Mouse (Mus musculus): ENCODE data around the gene Derl2.

The Derl2 gene

DNA sequence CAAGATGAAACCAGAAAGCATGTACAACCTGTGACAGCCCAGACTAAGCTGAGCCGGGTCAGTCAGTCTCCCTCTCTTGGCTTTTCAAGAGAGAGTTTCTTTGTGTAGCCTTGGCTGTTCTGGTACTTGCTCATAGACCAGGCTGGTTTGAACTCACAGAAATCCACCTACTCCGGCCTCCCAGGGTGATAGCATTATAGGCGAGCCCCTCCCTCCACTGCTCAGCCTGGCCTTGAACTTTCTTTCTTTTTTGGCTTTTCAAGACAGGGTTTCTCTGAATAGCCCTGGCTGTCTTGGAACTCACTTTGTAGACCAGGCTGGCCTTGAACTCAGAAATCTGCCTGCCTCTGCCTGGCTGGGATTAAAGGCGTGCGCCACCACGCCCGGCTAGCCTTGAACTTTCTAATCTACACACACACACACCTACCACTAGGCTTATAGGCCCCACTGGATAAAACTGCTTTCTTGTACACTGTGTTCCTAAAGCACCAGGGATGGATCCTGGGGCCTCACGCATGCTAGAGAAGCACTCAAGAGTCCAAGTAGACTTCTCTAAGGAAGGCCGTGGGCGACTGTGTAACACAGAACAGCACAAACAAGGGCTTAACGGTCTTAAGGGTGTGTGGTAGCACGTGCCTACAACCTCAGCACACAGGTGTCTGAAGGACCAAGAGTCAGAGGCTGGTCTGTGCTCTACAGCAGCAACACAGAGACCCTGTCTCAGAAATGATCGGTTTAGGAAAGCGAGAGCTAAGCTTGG is 38.7 kb downstream of the Derl2 start:
- DNase-seq = no peak

DNA sequence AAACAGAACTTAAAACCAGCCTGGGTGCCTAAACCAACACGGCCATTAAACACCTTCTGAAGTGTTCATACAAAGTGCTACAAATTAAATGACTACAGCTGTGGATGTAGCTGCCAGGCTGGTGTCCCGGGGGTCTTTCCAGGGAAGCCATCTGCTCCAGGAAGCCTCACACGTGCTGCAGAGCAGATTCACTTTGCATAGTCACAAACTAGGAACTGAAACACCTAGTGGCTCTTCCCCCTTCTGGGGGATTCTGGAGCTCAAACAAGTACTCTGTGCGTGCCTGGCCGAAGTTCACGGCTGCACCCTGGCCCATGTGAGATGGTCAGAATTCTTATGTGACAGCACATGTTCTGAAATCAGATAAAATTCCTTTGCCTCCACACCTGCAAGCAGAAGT is 39.4 kb downstream of the Derl2 start:
- no peak for DNase-seq

DNA sequence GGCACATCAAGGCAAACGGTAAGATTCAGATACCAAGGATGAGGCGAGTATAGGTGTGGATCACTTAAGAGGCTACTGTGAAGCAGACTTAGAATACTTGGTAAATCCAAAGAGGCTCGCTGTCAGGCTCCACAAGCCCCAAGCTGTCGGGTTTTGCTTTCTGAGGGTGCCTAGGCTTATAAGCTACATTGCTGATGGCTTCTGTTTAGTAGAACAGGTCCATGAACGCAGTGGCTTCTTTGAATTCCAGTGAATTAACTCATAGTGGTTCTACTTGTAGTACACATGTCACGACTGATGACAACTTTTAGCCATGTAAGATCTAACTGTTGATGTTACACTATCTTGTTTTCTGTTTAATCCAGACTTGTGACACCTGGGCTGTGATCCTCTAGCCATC is 42.3 kb downstream of the Derl2 start:
- no peak for DNase-seq

DNA sequence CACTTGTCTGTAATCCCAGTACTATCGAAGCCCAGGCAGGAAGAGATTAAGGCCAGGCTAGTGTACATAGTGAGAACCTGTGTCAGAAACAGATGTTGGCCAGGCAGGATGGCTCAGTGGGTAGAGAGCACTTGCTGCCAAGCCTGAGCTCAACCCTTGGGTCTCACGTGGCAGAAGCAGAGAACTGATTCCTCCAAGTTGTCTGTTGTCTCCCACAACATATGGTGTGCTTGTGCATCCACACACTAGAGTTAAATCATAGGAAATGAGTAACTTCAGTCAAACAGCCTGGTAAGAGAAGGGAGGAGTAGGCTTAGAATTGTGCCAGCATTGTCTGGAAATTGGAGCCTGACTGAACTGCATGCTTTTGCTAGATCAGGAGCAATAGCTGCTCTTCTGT is 44.4 kb downstream of the Derl2 start:
- DNase-seq = no peak

DNA sequence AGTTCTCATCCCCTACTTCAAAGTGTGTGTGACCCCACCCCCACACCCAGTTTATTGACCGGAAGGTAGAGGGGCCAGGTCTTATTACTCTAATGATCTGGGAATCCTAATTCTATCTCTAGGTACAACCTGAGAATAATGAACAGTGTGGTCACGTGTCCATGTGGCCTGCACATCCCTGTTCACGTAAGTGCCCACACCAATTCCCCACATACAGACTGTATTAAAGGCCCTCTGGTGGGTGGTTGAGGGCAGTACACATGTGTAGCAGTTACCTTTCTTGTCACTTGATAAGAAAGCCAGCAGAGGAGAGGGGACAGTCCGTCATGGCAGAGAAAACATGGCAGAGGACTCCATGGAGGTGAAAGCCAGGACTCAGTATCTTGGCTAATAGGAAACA is 45.7 kb downstream of the Derl2 start:
- peak; percentile 11 for DNase-seq

DNA sequence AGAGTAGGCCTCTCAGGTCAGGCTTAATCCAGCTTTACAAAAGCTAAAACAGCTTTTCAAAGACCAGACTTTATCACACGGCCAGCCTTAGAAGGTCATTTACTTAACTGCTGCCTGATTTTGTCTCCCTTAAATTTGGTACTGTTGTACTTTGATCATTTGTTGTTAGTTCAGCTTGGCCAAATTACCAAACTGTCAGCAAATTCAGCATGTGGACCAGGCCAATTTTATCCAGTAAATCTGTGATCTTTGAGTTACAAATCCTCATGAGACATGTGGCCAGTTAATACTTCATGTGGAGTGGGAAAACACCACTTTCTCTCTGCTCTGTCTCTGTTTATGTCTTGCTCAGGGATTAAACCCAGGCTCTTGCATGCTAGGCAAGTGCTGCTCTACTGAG is 47.1 kb downstream of the Derl2 start:
- no peak for DNase-seq

GRCm38 (mm10) chr11:70970560-70971540 is 48.8 kb downstream of the Derl2 start:
- DNase-seq = peak; percentile 11

DNA sequence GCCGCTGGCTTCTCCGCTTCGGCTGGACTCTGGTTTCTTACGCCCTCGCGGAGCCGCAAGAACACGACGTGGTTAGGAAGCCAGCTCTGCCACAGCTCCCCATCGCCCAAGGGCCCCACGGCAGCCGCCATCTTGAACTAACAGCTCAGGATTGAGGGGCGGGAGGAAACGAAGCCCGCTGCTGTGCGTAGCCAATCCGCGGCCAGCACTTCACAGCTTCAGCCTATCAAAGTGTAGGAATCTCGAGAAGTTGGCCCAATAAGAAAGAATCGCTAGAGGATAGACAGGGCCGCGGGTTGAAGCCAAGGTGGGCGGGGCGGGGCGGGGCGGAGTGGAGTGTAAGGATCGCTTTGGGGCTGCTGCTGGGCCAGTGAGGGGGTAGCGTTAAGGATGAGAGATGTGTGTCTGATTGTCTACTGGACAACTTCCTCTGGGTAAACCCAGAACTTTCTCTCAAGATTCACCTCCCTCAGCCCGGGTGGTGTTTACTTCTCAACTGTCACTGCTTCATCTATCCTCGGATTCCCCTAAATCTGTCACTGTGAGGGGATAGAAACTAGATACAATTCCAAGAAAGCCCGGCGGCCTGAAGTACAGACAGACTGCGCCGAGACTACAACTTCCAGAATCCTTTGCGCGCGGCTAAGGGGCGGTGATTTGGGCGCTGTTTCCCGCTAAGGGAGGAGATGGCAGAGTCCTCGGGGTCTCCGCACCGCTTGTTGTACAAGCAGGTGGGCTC is 49.7 kb downstream of the Derl2 start, which contains the start of the genes Nup88 and Rpain:
Gene Nup88, minus strand, starts transcription at position 153 of the 739 bp plus-strand sequence.
Gene Rpain, plus strand, starts transcription at position 393 of the 739 bp plus-strand sequence.
- DNase-seq = peak; percentile 93

DNA sequence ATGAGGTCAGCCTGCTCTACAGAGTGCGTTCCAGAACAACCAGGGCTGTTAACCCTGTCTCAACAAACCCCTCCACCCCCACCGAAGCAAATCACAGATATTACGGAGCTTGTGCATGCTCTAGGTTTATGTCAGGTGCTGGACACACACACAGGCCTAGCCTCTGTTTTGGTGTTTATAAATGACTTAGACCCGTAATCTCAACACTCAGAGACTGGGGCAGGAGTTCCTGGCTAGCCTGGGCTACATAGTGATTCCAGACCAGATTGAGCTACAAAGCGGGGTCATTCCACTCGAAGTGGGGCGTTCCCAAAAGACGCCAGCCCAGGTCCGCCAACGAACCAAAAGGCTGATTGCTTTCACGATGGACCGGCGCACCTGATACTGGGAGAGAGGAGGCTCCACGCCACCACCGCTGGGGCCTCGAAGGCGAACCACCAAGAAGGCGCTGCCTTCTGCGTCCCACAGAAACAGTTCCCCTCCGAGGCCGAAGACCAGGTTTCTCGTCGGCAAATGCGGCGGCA is 50.3 kb downstream of the Derl2 start:
- no peak for DNase-seq

- DNase-seq = no peak
Observed at GRCm38 (mm10) chr11:70964222-70964907, 55.3 kb downstream of the Derl2 start.

DNA sequence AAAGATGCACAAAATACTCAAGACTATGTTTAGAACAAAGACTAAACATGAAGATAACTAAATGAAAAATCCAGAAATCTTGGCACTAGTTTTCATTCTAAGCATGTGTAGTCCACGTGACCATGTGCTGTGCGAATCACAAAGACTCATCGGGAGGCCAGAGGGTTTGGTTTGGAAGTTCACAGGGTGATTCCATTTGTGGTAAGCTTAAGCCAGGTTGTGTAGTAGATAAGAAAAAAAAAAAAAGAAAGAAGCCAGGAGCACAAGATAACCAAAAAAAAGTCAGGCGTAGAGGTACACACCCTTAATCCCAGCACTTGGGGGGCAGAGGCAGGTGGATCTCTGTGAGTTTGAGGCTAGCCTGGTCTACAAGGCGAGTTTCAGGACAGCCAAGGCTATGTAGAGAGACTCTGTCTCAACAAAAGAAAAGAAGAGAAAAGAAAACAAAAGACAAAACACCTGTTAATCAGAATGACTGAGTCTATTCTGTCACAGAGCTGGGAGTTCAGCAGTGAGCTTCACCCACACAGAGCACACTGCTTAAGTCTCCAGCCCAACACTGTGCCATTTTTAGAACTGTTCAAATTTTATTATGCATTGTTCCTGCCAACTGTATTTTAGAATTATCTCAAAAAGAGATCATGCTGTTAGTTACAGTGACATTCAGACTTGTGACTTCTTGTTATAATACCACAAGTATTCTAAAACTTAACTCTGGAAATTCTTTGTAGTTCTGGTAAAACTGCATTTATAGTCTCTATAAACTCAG is 58.7 kb downstream of the Derl2 start:
- DNase-seq = no peak
